Mouse (Mus musculus) olfactory bulb, adult 2 months (tissue): ENCODE results near the gene Olfr418.

ENCODE experiments used
- CTCF ChIP-seq: fragments of 200-500 bp; IDR thresholded peaks from 2 replicates; pipeline ENCODE4 v1.5.1; 2012; ENCODE audit warnings: low read depth, mild to moderate bottlenecking, low read length, moderate library complexity; ENCODE audit not compliant: insufficient read depth
- POLR2A ChIP-seq: fragments of 200-500 bp; IDR thresholded peaks from 2 replicates; pipeline ENCODE4 v1.6.1; 2012; ENCODE audit warnings: mild to moderate bottlenecking, low read depth, low read length, moderate library complexity; ENCODE audit not compliant: insufficient read depth

- TF ChIP-seq CTCF, result no peak
- no peak for TF ChIP-seq POLR2A
Observed at GRCm38 (mm10) chr1:173265701-173266100, at the start of gene Olfr418.
